Mouse (Mus musculus) NIH3T3 (cell line): ENCODE data around the gene Fndc7.
"Not testable (repeated sequence)": the region's sequence is repeated elsewhere in the genome, so short reads cannot be mapped to it uniquely, and the experiment has no call there.

ENCODE experiments used
- DNase-seq: peaks from one replicate; pipeline ENCODE4 v3.0.0-alpha.2; 2012; ENCODE audit warnings: low read depth

The Fndc7 gene

DNA sequence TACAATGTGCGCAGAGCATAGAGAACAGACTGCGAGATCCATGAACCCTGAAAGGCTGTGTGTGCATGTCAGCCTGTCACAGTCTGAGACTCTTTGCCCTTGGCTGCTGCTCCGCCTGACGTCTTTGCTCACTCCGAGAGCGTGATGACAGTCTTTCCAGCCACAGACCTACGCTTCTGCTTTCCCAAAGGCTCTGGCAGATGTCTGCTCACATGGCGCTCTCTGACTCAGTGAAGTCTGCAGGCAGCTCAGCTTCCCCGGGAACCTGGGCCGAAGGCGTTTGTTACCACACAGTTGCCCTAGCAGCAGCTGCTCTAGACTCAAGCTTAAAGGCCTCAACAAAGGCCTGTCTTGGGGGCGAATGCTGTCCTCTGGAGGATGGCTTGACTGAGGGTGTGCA lies 34.4 kb downstream of the Fndc7 start:
- peak; percentile 91 for DNase-seq

DNA sequence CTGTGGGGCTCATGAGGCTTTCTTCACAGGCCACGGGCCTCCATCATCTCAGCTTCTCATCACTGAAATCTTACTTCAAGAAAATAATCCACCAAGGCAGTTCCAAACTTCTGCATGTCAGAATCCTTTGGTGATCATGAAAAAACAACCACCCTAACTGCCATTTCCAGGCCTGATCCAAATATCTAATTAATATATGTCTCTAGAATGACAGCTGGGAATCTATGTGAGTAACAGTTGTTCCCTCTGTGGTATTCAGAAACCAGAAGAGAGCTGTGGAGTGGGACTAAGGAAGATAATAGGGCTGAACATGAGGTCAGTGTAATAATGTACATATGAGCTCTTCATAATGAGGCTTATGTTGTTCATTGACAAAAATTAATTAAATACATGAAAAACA lies 36.5 kb downstream of the Fndc7 start:
- no peak for DNase-seq

DNA sequence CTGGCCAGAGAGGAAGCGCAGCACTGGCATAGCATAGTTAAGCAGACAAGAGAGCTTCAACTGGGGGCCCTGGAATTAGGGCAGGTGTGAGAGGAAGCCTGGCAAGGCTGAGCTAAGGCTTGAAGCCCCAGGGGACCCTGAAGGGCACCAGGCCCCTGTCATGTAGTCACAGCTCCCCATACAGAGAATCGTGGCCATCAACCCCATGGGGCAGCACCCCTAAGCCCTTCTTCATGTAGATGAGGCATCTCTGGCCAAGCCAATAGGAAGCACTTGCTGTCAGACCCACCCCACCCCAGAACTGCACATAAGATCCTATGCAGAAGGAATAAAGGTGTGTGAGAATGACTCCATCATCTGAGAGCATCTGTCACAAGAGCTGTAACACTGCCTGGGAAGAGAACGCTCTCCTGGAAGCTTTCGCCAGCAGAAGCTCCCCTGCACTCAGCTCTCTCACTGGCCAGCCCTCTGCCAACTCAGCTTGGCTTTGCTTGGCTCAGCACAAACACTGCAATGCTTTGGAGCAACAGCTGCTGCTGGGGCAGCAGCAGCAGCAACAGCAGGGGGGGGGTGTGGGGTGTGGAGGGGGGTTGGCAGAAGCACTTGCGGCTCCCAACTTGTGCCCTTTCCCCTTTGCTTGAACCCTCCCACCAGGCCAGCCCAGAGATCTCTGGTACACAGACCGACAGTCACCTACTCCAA lies 37.7 kb downstream of the Fndc7 start:
- peak; percentile 51 for DNase-seq

DNA sequence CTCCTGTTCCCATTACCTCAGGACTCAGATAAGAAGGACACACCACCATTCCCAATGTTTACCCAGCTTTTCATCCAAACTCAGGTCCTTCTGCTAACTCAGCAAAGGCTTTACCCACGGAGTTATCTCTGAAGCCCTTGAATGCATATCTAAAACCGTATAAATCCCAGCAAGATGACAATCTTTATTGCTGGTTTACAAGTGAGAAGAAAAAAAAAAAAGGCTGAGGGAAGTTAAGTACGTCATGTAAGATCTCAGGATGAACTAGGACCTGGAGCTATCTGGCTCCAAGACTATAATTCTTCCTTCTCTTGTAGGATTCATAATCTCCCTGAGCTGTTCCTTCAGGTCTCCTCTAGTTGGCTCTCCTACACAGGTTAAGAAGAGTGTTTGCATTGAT lies 38.3 kb downstream of the Fndc7 start:
- no peak for DNase-seq

DNA sequence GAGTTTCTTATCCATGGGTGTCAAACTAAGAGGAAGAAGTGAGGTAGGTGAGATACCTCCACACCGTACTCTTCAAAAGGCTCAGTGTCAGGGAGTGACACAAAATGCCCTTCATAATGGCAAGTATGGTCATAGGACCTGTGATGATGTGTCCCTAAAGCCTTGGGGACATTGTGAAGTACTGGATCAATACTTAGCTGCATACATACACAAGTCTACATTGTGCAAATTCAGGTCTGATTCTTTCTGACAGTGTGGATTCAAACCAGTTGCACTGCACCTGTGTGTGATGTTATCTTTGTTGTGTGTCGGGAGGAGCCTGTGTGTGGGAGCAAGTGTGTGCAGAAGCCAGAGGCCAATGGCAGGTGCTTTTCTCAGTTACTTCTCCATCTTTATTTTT lies 38.7 kb downstream of the Fndc7 start:
- no peak for DNase-seq

DNA sequence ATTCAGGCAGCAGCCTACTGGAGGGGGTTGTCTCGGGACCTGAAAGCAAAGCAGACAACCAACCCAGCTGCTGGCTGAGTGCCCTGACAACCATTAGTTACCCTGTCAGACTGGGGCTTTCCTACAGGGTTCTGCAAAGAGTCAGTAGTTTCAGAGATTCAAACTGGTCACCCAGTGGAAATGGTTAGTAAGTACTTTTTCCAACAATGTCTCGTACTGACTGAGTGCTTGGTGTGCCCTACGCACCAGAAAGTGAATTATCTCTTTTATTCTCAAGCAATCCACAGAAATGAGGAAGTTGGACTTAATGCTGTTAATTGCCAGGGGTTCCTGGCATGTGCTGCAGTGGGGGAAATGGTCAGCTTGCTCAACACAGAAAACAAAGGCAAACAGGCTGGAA lies 39.3 kb downstream of the Fndc7 start:
- peak; percentile 80 for DNase-seq

DNA sequence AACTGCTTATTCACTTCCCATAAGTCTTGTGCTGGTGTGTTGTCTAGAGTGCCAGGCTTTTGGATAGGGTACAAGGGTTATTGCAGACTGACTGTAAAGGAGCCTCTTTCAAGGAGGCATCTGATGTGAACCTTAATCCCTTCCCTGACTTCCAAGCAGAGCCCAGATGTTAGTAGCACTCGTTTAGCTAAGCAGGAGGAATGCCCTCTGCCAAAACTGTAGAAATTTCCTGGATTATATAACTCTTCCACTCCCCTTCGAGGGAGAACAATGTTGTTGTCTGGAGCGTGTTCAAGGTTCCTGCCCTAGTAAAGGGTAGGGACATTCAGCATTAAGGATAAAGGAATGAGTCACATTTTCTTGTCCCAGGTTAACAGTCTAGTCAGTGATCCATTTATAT lies 43.2 kb downstream of the Fndc7 start:
- DNase-seq: no peak

DNA sequence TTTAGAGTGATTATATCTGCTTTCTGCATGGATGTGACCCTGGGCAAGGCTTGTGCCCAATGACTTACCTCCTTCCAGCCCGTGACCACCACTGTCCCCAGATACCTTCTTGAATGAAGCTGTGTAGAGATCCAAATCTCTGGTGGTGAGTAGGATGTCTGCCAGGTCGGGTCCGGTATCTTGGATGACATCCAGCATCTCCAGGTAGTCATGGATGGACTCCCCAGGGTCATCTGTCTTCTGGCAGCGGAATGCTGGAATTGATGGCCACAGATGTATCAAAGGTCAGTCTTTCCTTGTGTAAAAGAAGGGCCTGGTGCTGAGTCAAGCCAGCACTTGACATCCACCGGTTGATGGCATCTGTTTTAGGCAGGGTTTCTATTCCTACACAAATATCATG lies 45.3 kb downstream of the Fndc7 start:
- no peak for DNase-seq

DNA sequence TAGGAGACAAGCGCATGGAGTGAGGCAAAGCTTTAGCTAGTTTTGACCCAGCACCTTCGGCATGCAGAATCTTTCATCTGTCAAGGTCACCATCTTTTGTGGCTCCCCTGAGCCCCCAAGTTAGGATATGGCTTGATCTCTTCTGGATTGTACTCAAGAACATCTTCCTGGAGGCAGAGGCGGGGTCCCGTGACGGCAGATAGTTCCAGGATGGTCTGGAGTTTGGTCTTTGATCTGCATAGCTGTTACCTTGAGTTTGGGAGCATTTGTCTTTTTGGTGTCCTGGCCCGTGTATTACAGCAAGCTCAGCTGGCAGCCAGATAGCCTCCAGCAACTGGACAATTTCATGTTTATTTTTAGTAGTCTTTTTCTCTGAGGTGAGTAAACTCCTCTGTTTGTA lies 45.8 kb downstream of the Fndc7 start:
- no peak for DNase-seq

DNA sequence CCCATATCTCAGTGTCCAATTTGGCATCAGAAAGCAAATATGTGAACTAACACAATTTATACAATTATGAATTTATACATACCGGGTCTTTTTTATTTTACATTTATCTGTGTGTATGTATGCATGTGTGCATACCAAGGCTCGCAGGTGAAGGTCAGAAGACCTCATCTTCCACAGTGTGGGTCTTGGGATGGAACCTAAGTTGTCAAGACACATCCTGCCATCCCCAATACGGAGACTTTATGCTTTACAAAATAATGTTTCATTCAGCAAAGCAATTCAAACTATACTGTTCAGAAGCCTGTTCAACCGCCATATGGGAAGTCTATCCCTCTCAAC lies 49.1 kb downstream of the Fndc7 start:
- no peak for DNase-seq

DNA sequence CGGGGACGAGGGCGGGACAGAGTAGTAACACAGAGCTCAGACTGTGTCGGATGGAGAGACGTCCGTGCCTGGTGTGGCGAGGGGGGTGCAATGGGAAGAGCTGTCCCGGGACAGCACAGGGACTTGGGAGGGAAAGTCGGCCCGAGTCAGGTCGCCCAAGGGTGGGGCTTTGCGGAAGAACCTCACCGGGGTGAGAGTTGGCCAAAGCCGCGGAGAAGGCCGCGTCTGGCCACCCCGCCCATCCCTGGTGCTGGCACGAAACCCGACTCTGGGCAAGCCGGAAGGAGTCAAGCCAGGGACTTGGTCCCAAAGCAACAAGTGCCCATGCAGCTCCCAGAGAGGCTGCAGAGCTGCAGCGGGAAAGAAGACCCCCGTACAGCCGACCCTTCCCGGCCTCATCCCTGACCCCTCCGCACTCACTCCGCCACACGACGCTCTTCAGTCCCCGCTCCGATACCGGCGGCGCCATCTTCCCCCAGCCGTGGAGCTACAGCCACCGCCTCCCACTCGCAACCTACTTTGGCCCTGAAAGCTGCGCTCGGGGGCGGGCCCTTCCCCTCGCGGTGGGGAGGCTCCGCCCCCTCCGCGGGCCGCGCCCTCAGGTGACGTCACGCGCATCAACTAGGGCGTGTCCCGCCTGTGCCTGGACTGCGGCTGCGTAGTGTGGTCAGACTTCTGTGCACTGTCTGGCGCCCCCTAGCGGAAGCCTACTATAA lies 49.6 kb downstream of the Fndc7 start, which contains the start of gene Stxbp3:
Stxbp3 (minus strand) TSS at position 527 of the 716 bp plus-strand sequence.
- peak; percentile 99 for DNase-seq

DNA sequence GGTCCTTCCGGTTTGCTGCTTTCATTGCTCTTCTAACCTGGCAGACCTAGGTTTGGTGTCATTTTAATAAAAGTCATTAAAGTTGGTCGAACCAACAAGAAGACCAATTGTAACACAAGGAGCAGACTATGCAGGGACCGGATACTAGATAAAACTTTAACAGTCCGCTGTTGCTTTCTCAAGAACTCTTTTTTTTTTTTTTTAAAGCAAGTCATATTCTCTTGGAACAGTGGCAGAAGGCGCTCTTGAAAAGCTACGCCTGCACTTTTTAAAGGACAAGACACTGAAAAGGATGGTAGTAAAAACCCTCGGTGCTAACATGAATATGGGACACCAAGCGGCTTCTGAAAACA lies 50.2 kb downstream of the Fndc7 start:
- no peak for DNase-seq

DNA sequence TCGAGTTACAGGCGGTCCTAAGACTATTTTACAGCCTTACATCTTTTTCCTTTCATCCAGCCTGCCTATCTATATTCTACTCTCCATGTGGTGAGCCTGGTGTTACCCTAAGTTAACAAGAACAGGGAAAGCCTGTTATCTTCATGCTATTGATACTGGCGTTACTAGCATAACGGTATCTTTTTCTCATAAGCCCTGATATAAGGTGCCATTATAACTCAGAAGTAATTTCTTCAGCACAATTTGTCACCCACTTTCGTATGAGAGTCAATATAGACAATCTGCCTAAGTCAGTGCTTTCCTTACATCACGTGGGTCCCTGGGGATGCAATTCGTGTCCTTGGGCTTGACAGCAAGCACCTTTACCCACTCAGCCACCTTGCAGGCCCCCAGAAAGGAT lies 50.8 kb downstream of the Fndc7 start:
- no peak for DNase-seq

DNA sequence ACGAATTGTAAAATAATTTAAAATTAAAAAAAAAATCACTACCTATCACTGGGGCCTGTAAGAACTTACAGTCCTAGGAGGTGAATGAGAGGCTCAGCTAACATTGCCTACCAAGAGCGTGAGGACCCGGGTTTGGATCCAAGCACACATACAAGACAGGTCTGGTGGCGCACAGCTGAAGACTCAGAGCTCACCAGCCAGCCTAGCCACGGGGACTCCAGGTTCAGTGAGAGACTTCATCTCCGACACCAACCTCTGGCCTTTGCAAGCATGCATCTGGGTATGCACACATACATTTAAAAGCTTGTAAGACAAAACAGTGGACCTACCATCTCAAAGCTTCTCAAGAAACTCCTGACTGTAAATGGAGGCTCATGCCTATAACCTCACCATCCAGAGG lies 52.9 kb downstream of the Fndc7 start:
- DNase-seq: no peak

DNA sequence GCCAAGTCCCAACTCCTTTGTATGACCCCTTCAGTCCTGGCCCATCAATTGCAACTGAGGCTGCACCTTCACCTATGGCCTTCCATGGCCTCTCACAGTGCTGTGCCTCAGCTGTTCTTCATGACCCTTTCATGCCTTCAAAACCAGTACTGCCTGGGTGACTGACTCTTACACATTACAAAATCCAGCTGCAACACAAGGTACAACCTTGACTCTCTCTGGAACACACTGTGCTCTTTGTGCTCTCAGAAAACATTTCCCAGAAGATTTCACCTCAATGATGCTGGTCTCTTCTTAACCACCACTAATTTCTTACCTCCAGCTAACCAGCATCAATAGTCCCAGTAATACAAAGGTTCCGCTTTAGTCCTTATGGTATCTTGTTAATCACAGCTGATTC lies 56.1 kb downstream of the Fndc7 start:
- DNase-seq: not testable (repeated sequence)

DNA sequence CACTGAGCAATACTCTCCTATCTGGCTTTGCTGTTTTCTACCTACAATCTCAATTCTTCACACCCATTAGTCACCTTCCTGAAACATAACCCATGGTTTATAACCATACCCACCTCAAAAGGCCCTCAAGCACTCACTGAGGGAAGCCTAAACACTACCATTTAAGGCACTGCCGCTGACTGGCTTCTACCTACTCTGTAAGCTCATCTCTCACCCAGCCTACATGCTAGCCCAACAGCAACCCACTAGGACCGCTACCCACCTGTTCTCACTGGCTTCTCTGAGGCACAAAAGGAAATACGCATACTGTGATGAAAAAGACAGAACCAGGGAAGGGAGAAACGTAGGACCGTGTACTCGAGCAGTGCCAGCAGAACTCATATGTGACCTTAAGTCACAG lies 58.1 kb downstream of the Fndc7 start:
- no peak for DNase-seq

DNA sequence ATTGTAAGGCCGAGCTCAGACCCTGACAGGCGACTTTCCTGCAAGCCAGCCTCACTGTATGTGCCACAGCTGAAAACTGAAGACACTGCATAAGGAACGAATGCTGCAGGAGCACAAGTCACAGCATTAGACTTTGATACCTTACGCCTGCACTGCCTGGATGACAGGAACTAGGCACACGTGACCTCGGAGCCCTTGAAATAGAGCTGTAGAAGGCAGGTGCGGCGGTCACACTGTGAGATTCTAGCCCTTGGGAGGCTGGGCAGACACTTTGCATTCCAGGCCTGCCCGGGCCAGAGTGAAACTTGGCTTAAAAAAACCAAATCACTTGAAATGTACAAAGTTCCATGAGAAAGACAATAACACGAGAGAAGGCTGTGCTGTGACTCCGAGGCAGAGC lies 59.3 kb downstream of the Fndc7 start:
- DNase-seq: no peak

DNA sequence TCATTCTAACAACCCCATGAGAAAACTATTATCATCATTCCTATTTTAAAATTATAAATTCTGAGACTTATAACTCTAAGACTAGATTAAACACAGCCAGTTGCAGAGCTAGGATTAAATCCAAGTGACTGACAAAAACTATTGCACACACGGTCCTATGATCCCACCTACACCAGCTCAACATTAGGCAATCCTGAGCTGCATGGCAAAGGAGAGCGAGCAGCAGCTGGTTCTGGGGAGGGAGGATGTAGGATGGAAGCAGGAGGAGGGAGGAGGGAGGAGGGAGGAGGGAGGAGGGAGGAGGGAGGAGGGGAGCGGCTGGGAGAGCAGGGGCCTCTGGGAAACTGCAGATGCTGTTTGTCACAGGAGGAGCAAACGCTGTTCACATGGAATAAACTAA lies 74.2 kb downstream of the Fndc7 start:
- peak; percentile 7 for DNase-seq

DNA sequence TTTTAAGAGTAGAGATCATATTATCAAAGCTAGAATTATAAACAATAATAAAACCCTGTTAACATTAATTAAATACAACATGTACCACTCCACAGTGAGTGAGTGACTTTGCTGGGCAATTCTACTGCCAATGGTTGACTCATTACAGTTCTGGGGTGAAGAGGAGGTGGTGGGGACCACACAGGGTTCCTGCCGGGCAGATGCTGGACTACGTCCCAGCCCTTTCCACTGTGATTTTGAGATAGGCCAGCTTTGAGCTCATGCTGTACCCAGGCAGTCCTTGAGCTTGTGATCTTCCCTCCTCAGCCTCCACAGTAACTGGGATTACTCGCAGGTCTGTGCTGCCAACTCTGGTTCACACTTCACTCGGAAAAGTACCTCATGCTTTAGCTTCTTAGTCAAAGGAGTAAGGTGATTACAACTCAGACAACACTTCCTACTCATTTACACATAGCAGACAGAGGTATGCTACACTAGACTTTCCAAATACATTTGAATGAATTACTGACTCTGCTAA lies 79.0 kb downstream of the Fndc7 start:
- peak; percentile 53 for DNase-seq

DNA sequence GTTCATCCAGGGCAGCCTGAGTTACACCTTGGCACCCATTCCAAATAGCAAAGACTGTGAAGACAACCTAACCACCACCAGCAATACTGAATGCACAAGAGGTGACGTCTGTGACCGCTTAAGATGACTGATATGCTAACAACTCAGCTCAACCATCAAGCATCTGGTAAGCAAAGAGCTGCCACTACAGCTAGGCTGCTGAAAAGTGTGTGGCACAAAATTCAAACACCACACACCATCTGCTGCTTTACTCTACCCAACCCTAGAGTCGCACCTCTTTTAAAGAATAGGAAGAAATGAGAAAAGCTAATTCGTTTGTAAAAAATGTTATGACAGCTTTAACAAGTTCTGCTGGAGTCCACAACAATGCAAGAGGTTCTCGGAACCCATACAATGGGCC lies 84.2 kb downstream of the Fndc7 start:
- DNase-seq: no peak
